Mouse (Mus musculus): ENCODE measurements around the gene Cracr2a. TPM values are rescaled to one million over a fixed set of nuclear protein-coding genes. Genes with fewer than 3 reads are reported as not detected.

Gene Cracr2a
- polyA plus RNA-seq, 1 experiment from 2014 or later: 2.8 TPM

DNA sequence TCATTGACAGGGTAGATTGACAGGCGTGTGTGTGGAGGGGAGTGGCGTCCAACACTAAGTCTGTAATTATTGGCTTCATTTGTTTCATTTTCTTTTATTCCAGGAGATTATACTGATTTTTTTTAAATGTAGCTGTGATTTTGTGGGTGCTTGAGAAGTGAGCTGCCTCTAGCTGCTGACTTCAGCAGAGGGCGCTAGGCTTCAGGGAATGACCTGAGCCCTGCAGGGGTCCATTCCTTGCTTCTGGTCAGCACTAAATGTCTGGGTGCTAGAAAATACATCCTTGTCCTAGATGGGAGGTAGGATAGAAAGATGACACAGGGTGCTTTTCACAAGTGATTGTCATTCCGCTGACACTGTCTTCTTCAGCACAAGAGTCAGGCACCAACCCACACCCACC lies 108.9 kb downstream of the Cracr2a start:
- Histone ChIP-seq H3K27me3 (ENCODE audit: insufficient read depth, low read length) (no peaks in the 10 kb centered on the region), H3K4me2 (no peak overlapping the region), H3K36me3 (ENCODE audit: insufficient read depth) (no peaks in the 10 kb centered on the region), H3K4me3 (ENCODE audit: low read depth, low read length) (no peak overlapping the region), H3K9me3 (ENCODE audit: low read depth, low read length) (no peaks in the 10 kb centered on the region), H3K27ac (ENCODE audit: low read depth) (no peak overlapping the region), H3K9ac (no peak overlapping the region), H3K4me1 (ENCODE audit: insufficient read depth) (no peaks in the 10 kb centered on the region)
- 94% methylated on average over 4 of the region's 4 CpGs for WGBS
- DNase-seq (no peak), ATAC-seq (ENCODE audit: insufficient read depth) (no peak)
- peak; percentile 39 for TF ChIP-seq CTCF (IDR thresholded peaks at IDR 0.05; ENCODE audit: low read depth)

GRCm38 (mm10) chr6:127672071-127672470 lies 110.9 kb downstream of the Cracr2a start:
- 71% methylated on average over 7 of the region's 7 CpGs for WGBS
- no peak overlapping the region for H3K27ac ChIP-seq (ENCODE audit: low read depth)
- no peak overlapping the region for H3K4me3 ChIP-seq (ENCODE audit: low read depth, low read length)
- DNase-seq (no peak), ATAC-seq (ENCODE audit: insufficient read depth) (no peak)
- no peak overlapping the region for H3K4me2 ChIP-seq
- no peak overlapping the region for H3K9ac ChIP-seq
- TF ChIP-seq CTCF (IDR thresholded peaks at IDR 0.05; ENCODE audit: low read depth): no peak
- H3K27me3 ChIP-seq (ENCODE audit: insufficient read depth, low read length): no peaks in the 10 kb centered on the region
- no peaks in the 10 kb centered on the region for H3K4me1 ChIP-seq (ENCODE audit: insufficient read depth)
- H3K9me3 ChIP-seq (ENCODE audit: low read depth, low read length): no peaks in the 10 kb centered on the region
- H3K36me3 ChIP-seq (ENCODE audit: insufficient read depth): no peaks in the 10 kb centered on the region

- H3K36me3 ChIP-seq (ENCODE audit: insufficient read depth): no peaks in the 10 kb centered on the region
- H3K4me3 ChIP-seq (ENCODE audit: low read depth, low read length): no peak overlapping the region
- no peak for TF ChIP-seq CTCF (IDR thresholded peaks at IDR 0.05; ENCODE audit: low read depth)
- H3K27me3 ChIP-seq (ENCODE audit: insufficient read depth, low read length): no peaks in the 10 kb centered on the region
- H3K4me1 ChIP-seq (ENCODE audit: insufficient read depth): no peaks in the 10 kb centered on the region
- 81% methylated on average over 11 of the region's 11 CpGs for WGBS
- no peak for DNase-seq
- no peaks in the 10 kb centered on the region for H3K9me3 ChIP-seq (ENCODE audit: low read depth, low read length)
- no peak overlapping the region for H3K9ac ChIP-seq
- H3K4me2 ChIP-seq: no peak overlapping the region
- H3K27ac ChIP-seq (ENCODE audit: low read depth): no peak overlapping the region
- no peak for ATAC-seq (ENCODE audit: insufficient read depth)
Measured at GRCm38 (mm10) chr6:127676866-127677265, 115.7 kb downstream of the Cracr2a start.

GRCm38 (mm10) chr6:127678320-127678719 lies 117.2 kb downstream of the Cracr2a start:
- Histone ChIP-seq H3K4me3 (ENCODE audit: low read depth, low read length) (no peak overlapping the region), H3K4me2 (no peak overlapping the region), H3K27ac (ENCODE audit: low read depth) (no peak overlapping the region), H3K9me3 (ENCODE audit: low read depth, low read length) (no peaks in the 10 kb centered on the region), H3K4me1 (ENCODE audit: insufficient read depth) (no peaks in the 10 kb centered on the region), H3K27me3 (ENCODE audit: insufficient read depth, low read length) (no peaks in the 10 kb centered on the region), H3K36me3 (ENCODE audit: insufficient read depth) (no peaks in the 10 kb centered on the region), H3K9ac (no peak overlapping the region)
- no peak for TF ChIP-seq CTCF (IDR thresholded peaks at IDR 0.05; ENCODE audit: low read depth)
- ATAC-seq (ENCODE audit: insufficient read depth): no peak
- peak; percentile 10 for DNase-seq
- WGBS: 73% methylated on average over 9 of the region's 9 CpGs

DNA sequence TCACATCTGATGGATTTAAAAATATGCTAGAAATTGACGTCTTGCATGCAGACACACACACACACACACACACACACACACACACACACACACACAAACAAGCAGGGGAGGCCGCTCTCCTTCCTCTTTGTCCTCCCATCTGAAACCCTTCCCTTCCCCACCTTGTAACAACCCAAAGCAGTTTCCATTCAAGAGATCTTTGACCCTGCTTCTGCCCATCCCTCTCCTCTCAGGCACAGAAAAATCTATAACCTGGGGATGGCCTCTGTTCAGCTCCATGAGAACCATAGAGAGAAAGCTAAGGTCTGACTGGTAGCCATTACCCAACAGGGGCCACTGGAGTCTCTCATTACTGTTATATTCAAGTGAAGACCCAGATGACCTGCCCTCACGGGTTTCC lies 117.9 kb downstream of the Cracr2a start:
- Histone ChIP-seq H3K27me3 (ENCODE audit: insufficient read depth, low read length) (no peaks in the 10 kb centered on the region), H3K9ac (no peak overlapping the region), H3K4me1 (ENCODE audit: insufficient read depth) (no peaks in the 10 kb centered on the region), H3K4me2 (no peak overlapping the region), H3K27ac (ENCODE audit: low read depth) (no peak overlapping the region), H3K36me3 (ENCODE audit: insufficient read depth) (no peaks in the 10 kb centered on the region), H3K9me3 (ENCODE audit: low read depth, low read length) (no peaks in the 10 kb centered on the region), H3K4me3 (ENCODE audit: low read depth, low read length) (no peak overlapping the region)
- WGBS: 82% methylated on average over 3 of the region's 3 CpGs
- DNase-seq (no peak), ATAC-seq (ENCODE audit: insufficient read depth) (no peak)
- no peak for TF ChIP-seq CTCF (IDR thresholded peaks at IDR 0.05; ENCODE audit: low read depth)

GRCm38 (mm10) chr6:127680784-127681183 lies 119.6 kb downstream of the Cracr2a start:
- H3K4me2 ChIP-seq: no peak overlapping the region
- WGBS: 82% methylated on average over 7 of the region's 7 CpGs
- DNase-seq (no peak), ATAC-seq (ENCODE audit: insufficient read depth) (no peak)
- H3K4me1 ChIP-seq (ENCODE audit: insufficient read depth): no peaks in the 10 kb centered on the region
- H3K9me3 ChIP-seq (ENCODE audit: low read depth, low read length): no peaks in the 10 kb centered on the region
- H3K27me3 ChIP-seq (ENCODE audit: insufficient read depth, low read length): no peaks in the 10 kb centered on the region
- no peaks in the 10 kb centered on the region for H3K36me3 ChIP-seq (ENCODE audit: insufficient read depth)
- no peak for TF ChIP-seq CTCF (IDR thresholded peaks at IDR 0.05; ENCODE audit: low read depth)
- no peak overlapping the region for H3K4me3 ChIP-seq (ENCODE audit: low read depth, low read length)
- no peak overlapping the region for H3K27ac ChIP-seq (ENCODE audit: low read depth)
- no peak overlapping the region for H3K9ac ChIP-seq

DNA sequence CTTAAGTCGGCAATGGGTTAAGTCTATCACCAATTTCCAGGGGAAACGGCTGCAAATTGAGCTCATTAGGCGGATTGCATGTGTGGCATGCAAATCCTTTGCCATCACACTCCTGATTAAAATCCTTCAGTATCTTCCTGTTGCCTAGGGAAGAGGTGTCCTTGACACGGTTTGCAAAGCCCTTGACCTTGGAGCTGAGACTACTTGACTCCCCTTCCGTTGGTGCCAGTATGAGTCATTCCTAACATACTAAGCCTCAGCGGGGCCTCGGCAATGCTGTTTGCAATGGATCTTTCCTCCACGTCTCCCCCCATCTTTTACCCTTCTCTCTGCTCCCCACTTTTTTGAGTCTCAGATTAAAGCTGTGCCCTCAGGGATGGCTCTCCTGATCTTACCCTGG lies 122.4 kb downstream of the Cracr2a start:
- Histone ChIP-seq H3K4me2 (no peak overlapping the region), H3K27me3 (ENCODE audit: insufficient read depth, low read length) (no peaks in the 10 kb centered on the region), H3K9ac (no peak overlapping the region), H3K4me1 (ENCODE audit: insufficient read depth) (no peaks in the 10 kb centered on the region), H3K27ac (ENCODE audit: low read depth) (no peak overlapping the region), H3K9me3 (ENCODE audit: low read depth, low read length) (no peaks in the 10 kb centered on the region), H3K36me3 (ENCODE audit: insufficient read depth) (no peaks in the 10 kb centered on the region), H3K4me3 (ENCODE audit: low read depth, low read length) (no peak overlapping the region)
- ATAC-seq (ENCODE audit: insufficient read depth) (no peak), DNase-seq (peak; percentile 56)
- TF ChIP-seq CTCF (IDR thresholded peaks at IDR 0.05; ENCODE audit: low read depth): no peak
- 26% methylated on average over 8 of the region's 8 CpGs for WGBS

DNA sequence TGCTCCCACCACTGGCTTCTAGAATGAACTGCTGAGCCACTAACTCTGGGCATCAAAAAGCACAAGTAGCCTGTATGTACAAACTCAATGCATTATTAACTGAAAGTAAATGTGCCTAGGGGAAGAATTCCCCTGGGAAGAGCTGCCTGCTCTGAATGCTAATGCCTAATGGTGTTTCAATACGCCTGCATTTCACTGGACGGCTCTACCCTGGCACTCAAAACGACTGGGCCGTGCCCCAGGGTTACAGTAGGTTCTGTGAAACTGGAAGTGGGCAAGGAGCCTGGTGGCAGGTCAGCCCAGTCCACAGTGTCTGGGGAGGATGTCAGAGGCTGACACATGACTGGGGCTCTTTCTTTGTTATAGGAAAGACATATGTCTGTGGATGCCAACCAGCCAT lies 123.8 kb downstream of the Cracr2a start:
- no peaks in the 10 kb centered on the region for H3K4me1 ChIP-seq (ENCODE audit: insufficient read depth)
- TF ChIP-seq CTCF (IDR thresholded peaks at IDR 0.05; ENCODE audit: low read depth): no peak
- 76% methylated on average over 4 of the region's 4 CpGs for WGBS

More for the DNA sequence above, 123.8 kb downstream of the Cracr2a start:
- Histone ChIP-seq H3K4me2 (no peak overlapping the region), H3K9ac (no peak overlapping the region), H3K27me3 (ENCODE audit: insufficient read depth, low read length) (no peaks in the 10 kb centered on the region), H3K36me3 (ENCODE audit: insufficient read depth) (no peaks in the 10 kb centered on the region), H3K27ac (ENCODE audit: low read depth) (no peak overlapping the region), H3K9me3 (ENCODE audit: low read depth, low read length) (no peaks in the 10 kb centered on the region), H3K4me3 (ENCODE audit: low read depth, low read length) (no peak overlapping the region)
- ATAC-seq (ENCODE audit: insufficient read depth) (no peak), DNase-seq (no peak)

Measured in lung, embryonic 14.5 days (tissue).